Mouse (Mus musculus) ES-Bruce4 (cell line): ENCODE data around the gene Zfp467. TPM values are rescaled to one million over a fixed set of nuclear protein-coding genes. Genes with fewer than 3 reads are reported as not detected.

ENCODE experiments used
- H3K27ac ChIP-seq: 2 replicates; pipeline ENCODE4 v1.5.1; 2012; ENCODE audit warnings: low read length, inconsistent platforms; ENCODE audit not compliant: insufficient read depth
- H3K27me3 ChIP-seq: 2 replicates; pipeline ENCODE4 v1.6.1; 2012; ENCODE audit warnings: mild to moderate bottlenecking, low read length, inconsistent platforms; ENCODE audit not compliant: control insufficient read depth, poor library complexity, insufficient read depth, severe bottlenecking
- H3K36me3 ChIP-seq: 2 replicates; pipeline ENCODE4 v1.6.1; 2012; ENCODE audit warnings: inconsistent platforms, mild to moderate bottlenecking, low read length, moderate library complexity; ENCODE audit not compliant: control insufficient read depth, poor library complexity, insufficient read depth, severe bottlenecking
- H3K4me1 ChIP-seq: one replicate; pipeline ENCODE4 v1.8.1; 2011; ENCODE audit warnings: low read length; ENCODE audit not compliant: control insufficient read depth, insufficient read depth
- H3K4me3 ChIP-seq: 2 replicates; pipeline ENCODE4 v1.5.1; 2011; ENCODE audit warnings: low read depth, mild to moderate bottlenecking, low read length
- H3K9ac ChIP-seq: 2 replicates; pipeline ENCODE4 v1.6.1; 2012; ENCODE audit warnings: low read depth, mild to moderate bottlenecking, inconsistent platforms; ENCODE audit not compliant: poor library complexity, severe bottlenecking
- H3K9me3 ChIP-seq: replicated peaks from 2 replicates; pipeline ENCODE4 v1.6.1; 2012; ENCODE audit warnings: mild to moderate bottlenecking, low read length, inconsistent platforms; ENCODE audit not compliant: control insufficient read depth, poor library complexity, insufficient read depth, severe bottlenecking
- CTCF ChIP-seq: IDR thresholded peaks from one replicate; pipeline ENCODE4 v1.8.1; 2011; ENCODE audit warnings: low read depth, low read length
- EP300 ChIP-seq: IDR thresholded peaks from 2 replicates; pipeline ENCODE4 v1.6.1; 2011; ENCODE audit warnings: low read depth, low read length; ENCODE audit not compliant: insufficient read depth
- POLR2A ChIP-seq: IDR thresholded peaks from one replicate; pipeline ENCODE4 v1.8.1; 2011; ENCODE audit warnings: low read length; ENCODE audit not compliant: insufficient read depth
- polyA plus RNA-seq: library from polyadenylated mRNA; stranded (reverse); fragments of >200 nt; gene quantifications from 2 replicates; pipeline ENCODE4 v1.2.4, GENCODE M21; 2011; ENCODE audit warnings: low read depth; ENCODE audit not compliant: missing spikeins, insufficient read depth, insufficient read length

The Zfp467 gene
- 3.3 and 4.9 TPM in 2 replicates for polyA plus RNA-seq

DNA sequence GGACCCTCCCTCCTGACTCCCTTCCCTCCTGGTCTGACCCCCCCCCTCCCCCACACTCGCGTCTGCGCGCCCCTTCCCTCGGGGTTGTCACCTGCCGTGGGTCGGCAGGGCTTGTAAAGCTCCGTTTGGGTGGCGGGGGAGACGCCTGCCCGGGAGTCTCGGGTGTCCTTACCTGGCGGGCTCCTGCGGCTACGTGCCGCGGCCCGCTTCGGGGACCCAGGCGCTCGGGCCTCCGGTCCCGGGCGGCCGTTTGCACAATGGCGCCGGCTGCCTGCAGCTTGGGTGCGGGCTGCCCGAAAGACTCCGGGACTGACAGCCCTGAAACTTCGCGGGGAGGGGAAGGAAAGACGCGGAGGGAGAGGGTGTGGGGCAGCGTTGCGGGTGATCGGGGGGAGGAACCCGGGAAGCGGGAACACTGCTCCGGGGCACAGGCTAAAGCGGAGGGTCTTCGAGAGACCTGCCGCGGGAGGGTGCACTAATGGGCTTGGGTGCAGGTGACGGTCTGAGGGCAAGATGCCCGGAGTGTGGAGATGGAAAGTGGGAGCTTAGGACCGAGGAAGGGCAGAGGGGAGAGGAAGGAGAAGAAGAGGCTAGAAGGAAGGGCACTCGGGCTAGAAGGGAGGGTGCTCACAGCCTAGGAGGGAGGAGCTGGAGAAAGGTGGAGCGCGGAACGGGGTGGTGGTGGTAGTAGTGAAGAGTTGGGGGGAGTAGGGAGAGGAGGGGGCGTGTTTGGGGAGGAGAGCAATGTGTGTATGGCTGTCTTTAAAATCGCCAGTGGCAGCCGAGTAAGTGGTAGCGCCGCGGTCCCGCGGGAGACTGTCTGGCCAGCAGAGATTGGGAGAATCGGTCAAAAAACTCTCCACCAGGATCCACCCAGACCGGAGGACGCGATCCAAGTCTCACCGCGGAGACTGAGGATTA, at the start of gene Zfp467:
Gene Zfp467, minus strand, starts transcription at position 645 of the 921 bp plus-strand sequence.
- Histone ChIP-seq H3K4me3 (peak within 1 kb of the TSS; percentile 96), H3K27ac (no peak within 1 kb of the TSS), H3K36me3 (no peaks in the 10 kb centered on the region), H3K27me3 (no peaks in the 10 kb centered on the region; the same call in 1 of the 2 replicates), H3K9me3 (peaks cover 5% of the 10 kb centered on the region; the same call in 1 of the 2 replicates), H3K9ac (peak within 1 kb of the TSS; percentile 64), H3K4me1 (no peaks in the 10 kb centered on the region)
- TF ChIP-seq POLR2A (no peak), EP300 (no peak), CTCF (no peak)

DNA sequence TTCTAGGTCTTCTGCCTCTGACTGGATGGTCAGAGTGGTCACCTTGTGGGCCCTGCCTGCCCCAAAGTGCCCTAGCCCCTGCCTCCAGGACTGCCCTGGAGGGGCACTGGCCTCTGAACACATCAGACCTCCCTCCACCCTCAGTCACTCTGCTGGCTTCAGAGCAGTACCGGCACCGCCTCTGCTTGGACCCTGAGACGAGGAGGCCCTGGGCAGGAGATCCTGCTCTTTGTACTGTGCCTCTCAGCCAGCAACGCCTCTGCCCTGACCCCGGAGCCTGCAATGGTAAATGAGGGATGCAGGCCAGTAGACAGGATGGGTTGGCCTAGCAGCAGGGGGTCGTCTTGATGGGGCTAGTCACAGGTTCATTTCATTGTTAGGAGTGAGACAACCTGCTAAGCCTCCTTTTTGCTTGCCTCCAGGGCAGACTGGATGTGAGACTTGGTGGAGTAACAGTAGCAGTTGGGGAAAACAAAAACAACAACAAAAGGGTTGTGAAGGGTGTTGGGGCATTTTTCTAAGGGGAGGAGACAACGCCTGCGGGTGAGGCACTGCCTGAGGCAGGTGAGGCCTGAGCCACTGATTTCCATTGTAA, 47.6 kb upstream of the Zfp467 start:
- no peaks in the 10 kb centered on the region for H3K36me3 ChIP-seq
- 0 out of 2 replicates have a peak, but pooled peaks cover 2% of the 10 kb centered on the region for H3K9me3 ChIP-seq
- no peaks in the 10 kb centered on the region for H3K4me1 ChIP-seq
- H3K27me3 ChIP-seq, result no peaks in the 10 kb centered on the region
- H3K4me3 ChIP-seq, result no peak overlapping the region
- H3K9ac ChIP-seq, result no peak overlapping the region
- H3K27ac ChIP-seq, result no peak overlapping the region
- TF ChIP-seq EP300, result peak; percentile 83; the same call in 1 of the 2 replicates
- TF ChIP-seq CTCF, result no peak

DNA sequence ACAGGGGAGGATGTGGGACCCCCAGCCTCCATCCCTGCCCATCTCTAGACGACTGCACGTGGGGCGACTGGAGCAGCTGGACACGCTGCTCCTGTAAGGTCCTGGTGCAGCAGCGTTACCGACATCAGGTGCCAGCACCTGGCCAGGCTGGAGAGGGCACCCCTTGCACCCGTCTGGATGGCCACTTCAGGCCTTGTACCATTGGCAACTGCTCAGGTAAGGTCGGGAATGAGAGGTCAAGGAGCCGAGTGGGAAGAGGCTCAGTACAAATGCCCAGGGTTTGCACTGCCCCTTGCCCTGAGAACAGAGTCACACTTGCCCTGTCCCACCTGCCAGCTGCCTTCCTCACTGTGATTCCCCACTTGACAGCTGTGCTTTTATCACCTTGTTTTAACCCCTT, 45.7 kb upstream of the Zfp467 start:
- Histone ChIP-seq H3K4me1 (no peaks in the 10 kb centered on the region), H3K27ac (no peak overlapping the region), H3K9ac (no peak overlapping the region), H3K27me3 (no peaks in the 10 kb centered on the region), H3K4me3 (no peak overlapping the region), H3K9me3 (0 out of 2 replicates have a peak, but pooled peaks cover 2% of the 10 kb centered on the region), H3K36me3 (no peaks in the 10 kb centered on the region)
- no peak for TF ChIP-seq CTCF

- no peaks in the 10 kb centered on the region for H3K4me1 ChIP-seq
- no peak overlapping the region for H3K4me3 ChIP-seq
- H3K9ac ChIP-seq, result no peak overlapping the region
- H3K36me3 ChIP-seq, result no peaks in the 10 kb centered on the region
- no peaks in the 10 kb centered on the region for H3K27me3 ChIP-seq
- no peak overlapping the region for H3K27ac ChIP-seq
- H3K9me3 ChIP-seq, result no peaks in the 10 kb centered on the region
- TF ChIP-seq POLR2A, result no peak
Measured at GRCm38 (mm10) chr6:48489741-48490140, 44.1 kb upstream of the Zfp467 start.

DNA sequence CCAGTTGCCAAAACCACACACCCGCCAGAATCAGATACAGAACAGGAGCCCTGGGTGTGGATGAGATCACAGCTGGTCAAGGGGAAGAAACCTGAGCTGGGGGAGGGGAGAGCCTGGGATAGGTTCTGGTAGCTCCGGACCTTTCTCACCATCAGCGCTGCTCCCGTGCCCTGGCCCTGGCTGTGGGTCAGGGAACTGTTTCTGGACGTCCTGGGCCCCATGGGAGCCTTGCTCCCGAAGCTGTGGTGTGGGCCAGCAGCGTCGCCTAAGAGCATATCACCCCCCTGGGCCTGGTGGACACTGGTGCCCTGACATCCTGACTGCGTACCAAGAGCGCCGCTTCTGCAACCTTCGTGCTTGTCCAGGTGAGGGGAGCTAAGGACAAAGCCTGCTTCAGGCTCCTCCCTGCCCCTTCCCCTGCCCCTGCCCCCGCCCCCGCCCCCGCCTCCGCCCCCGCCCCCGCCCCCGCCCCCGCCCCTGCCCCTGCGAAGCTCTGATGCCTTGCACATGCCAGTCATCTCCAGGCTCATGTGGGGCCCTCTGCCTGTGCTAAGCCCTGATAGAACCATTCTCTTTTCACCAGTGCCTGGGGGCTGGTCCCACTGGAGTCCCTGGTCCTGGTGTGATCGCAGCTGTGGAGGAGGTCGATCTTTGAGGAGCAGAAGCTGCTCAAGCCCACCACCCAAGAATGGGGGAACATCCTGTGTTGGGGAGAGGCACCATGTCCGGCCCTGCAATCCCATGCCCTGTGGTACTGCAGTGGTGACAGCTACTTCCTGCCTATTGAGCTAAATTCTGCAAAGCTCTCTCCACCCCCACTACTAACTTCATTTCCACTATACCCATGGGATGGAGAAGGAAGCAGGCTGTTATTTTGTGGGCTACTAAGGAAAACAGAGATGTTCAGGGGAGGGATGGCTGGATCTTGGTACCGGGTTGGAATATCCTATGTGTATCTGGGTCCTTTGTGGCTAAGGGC, 42.4 kb upstream of the Zfp467 start:
- TF ChIP-seq CTCF (no peak), EP300 (no peak), POLR2A (no peak)
- no peaks in the 10 kb centered on the region for H3K27me3 ChIP-seq
- peak overlapping the region; percentile 20 for H3K4me3 ChIP-seq
- no peak overlapping the region for H3K27ac ChIP-seq
- no peaks in the 10 kb centered on the region for H3K9me3 ChIP-seq
- H3K9ac ChIP-seq, result no peak overlapping the region
- H3K36me3 ChIP-seq, result no peaks in the 10 kb centered on the region
- no peaks in the 10 kb centered on the region for H3K4me1 ChIP-seq
